10 mouse cellular contexts compared by ENCODE assay signal in the genomic region with DNA sequence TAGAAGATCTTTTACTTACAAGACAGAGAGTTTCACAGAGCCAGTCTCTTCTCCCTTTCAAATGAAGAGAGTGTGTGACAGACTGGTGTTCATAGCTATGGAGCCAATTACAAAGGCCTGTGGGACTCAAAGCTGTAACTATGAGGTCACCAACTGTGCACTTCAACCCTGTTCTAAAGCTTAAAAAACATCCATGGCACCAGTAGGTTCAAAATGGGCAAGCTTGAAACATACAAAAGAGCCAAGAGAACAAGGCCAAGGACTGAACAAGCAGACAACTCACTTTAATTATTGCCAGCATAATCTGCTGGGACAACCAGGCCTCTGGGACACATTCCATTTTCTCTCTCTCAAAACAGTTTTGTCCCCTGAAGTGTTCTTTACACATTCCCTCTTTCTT. TPM values are rescaled to one million over a fixed set of nuclear protein-coding genes. Genes with fewer than 3 reads are reported as not detected.
DNase-seq lines count a peak whose midpoint lies in the region; ATAC-seq and TF ChIP-seq lines count a peak whose summit lies in the region.
"Had no signal": no experiment of that assay in that cellular context is flagged by ENCODE, and none has a peak within 500 bp of the region (broad histone marks: within the 10 kb centered on the region; RNA-seq: fewer than 3 reads in every experiment).

No protein-coding gene starts in this region.

- no peak for DNase-seq in heart, adult 9 months (ENCODE audit: low spot score in 2 of 2)
- DNase-seq in lung, postnatal 0 days (ENCODE audit: low spot score), result no peak
- DNase-seq in lung, postnatal 4 days, result no peak
- DNase-seq in liver, embryonic 14.5 days (ENCODE audit: low read depth in 3 of 3, low spot score in 3 of 3), result no peak
- no peak for DNase-seq in embryo, embryonic 9.5 days (ENCODE audit: extremely low spot score)
- DNase-seq in left cerebral cortex, adult 11 months (ENCODE audit: low spot score), result no peak
- no peak for DNase-seq in T-cell, adult 2 months (ENCODE audit: low spot score)
- DNase-seq: cerebellum, postnatal 10 days; liver, embryonic 13.5 days had no signal

- peaks cover 47% of the 10 kb centered on the region for H3K4me1 ChIP-seq in heart, embryonic 11.5 days (ENCODE audit: control insufficient read depth, insufficient read depth, low read length)
- peaks cover 14% of the 10 kb centered on the region; the same call in 1 of the 2 replicates for H3K4me1 ChIP-seq in lung, postnatal 0 days (ENCODE audit: insufficient read depth, low read depth, low read length)
- H3K4me1 ChIP-seq in liver, embryonic 14.5 days (replicated peaks; ENCODE audit: control insufficient read depth in 2 of 2, insufficient read depth in 2 of 2, low read length in 1 of 2), result peaks cover 3 to 9% of the 10 kb centered on the region in 2 experiments

- peak overlapping the region; percentile 90 for H3K4me2 ChIP-seq in heart, embryonic 11.5 days
- H3K4me2 ChIP-seq in lung, postnatal 0 days (replicated peaks; ENCODE audit: low read depth, low read length), result no peak overlapping the region
- peak overlapping the region; percentile 4; the same call in 1 of the 2 replicates for H3K4me2 ChIP-seq in liver, embryonic 14.5 days (ENCODE audit: low read depth)

- no peaks in the 10 kb centered on the region for H3K36me3 ChIP-seq in heart, embryonic 11.5 days (ENCODE audit: control insufficient read depth, insufficient read depth, low read length)
- no peaks in the 10 kb centered on the region for H3K36me3 ChIP-seq in lung, postnatal 0 days (ENCODE audit: insufficient read depth, low read length)
- no peaks in the 10 kb centered on the region for H3K36me3 ChIP-seq in liver, embryonic 14.5 days (replicated peaks; ENCODE audit: control insufficient read depth, insufficient read depth, low read depth)
- H3K36me3 ChIP-seq: liver, embryonic 13.5 days had no signal

- TF ChIP-seq CTCF in lung, postnatal 0 days (IDR thresholded peaks at IDR 0.05), result no peak
- TF ChIP-seq CTCF in liver, embryonic 14.5 days (IDR thresholded peaks at IDR 0.05; ENCODE audit: low read depth), result no peak

- no peaks in the 10 kb centered on the region for H3K9me3 ChIP-seq in heart, embryonic 11.5 days (replicated peaks; ENCODE audit: control insufficient read depth, low read length)
- no peaks in the 10 kb centered on the region for H3K9me3 ChIP-seq in lung, postnatal 0 days (ENCODE audit: low read length)
- H3K9me3 ChIP-seq in liver, embryonic 14.5 days (ENCODE audit: control insufficient read depth, low read length), result no peaks in the 10 kb centered on the region
- H3K9me3 ChIP-seq: liver, embryonic 13.5 days had no signal

- no peak for ATAC-seq in heart, embryonic 11.5 days (replicated peaks; ENCODE audit: insufficient number of reproducible peaks, low FRiP score, low TSS enrichment)
- ATAC-seq in lung, postnatal 0 days, result no peak
- no peak for ATAC-seq in liver, embryonic 14.5 days (ENCODE audit: insufficient read depth)

- no peak overlapping the region for H3K27ac ChIP-seq in heart, embryonic 11.5 days (ENCODE audit: low read depth, low read length)
- no peak overlapping the region for H3K27ac ChIP-seq in lung, postnatal 0 days (ENCODE audit: low read length)
- no peak overlapping the region for H3K27ac ChIP-seq in liver, embryonic 14.5 days

- H3K27me3 ChIP-seq in heart, embryonic 11.5 days (ENCODE audit: control insufficient read depth, insufficient read depth, low read length), result no peaks in the 10 kb centered on the region
- no peaks in the 10 kb centered on the region for H3K27me3 ChIP-seq in lung, postnatal 0 days (replicated peaks; ENCODE audit: insufficient read depth, low read length)
- H3K27me3 ChIP-seq in liver, embryonic 14.5 days (ENCODE audit: control insufficient read depth, insufficient read depth, low read length), result no peaks in the 10 kb centered on the region
- H3K27me3 ChIP-seq: liver, embryonic 13.5 days had no signal

- TF ChIP-seq EP300 in lung, postnatal 0 days (IDR thresholded peaks at IDR 0.05), result no peak
- TF ChIP-seq EP300 in liver, embryonic 14.5 days (IDR thresholded peaks at IDR 0.05; ENCODE audit: low read depth), result no peak

- H3K9ac ChIP-seq in heart, embryonic 11.5 days (ENCODE audit: low read depth, low read length), result no peak overlapping the region; the same call in 1 of the 2 replicates
- H3K9ac ChIP-seq in lung, postnatal 0 days (replicated peaks; ENCODE audit: low read depth), result 0 out of 2 replicates have a peak overlapping the region, but pooled peaks have one; percentile 13
- no peak overlapping the region for H3K9ac ChIP-seq in liver, embryonic 14.5 days (replicated peaks)

- H3K4me3 ChIP-seq in heart, embryonic 11.5 days (ENCODE audit: low read depth, low read length), result peak overlapping the region; percentile 88; the same call in 1 of the 2 replicates
- H3K4me3 ChIP-seq in lung, postnatal 0 days (ENCODE audit: low read depth, low read length), result no peak overlapping the region
- H3K4me3 ChIP-seq in liver, embryonic 14.5 days (ENCODE audit: insufficient read depth in 1 of 2, low read depth in 2 of 2, low read length in 2 of 2), result no peak overlapping the region

RNA-seq across cellular contexts. Expression of a gene that starts 1.9 kb away (rescaled TPM):
- polyA plus RNA-seq in heart, embryonic 11.5 days (2014; fragmentation: Nextera tagmentation; extraction: Ambion mirVana), result 113 and 118 TPM in 2 replicates
- polyA plus RNA-seq in lung, postnatal 0 days (2015; fragmentation: Nextera tagmentation; extraction: Ambion mirVana), result 57.5 and 68.2 TPM in 2 replicates
- polyA plus RNA-seq in liver, embryonic 14.5 days (2012; rRNA removed), result 10.0 and 11.9 TPM in 2 replicates
- 11.3 and 13.3 TPM in 2 replicates for polyA plus RNA-seq in liver, embryonic 14.5 days (2014; fragmentation: Nextera tagmentation; extraction: Ambion mirVana)

RNA-seq across cellular contexts. Expression of a gene that starts 47.0 kb away (rescaled TPM):
- polyA plus RNA-seq in heart, embryonic 11.5 days (2014; fragmentation: Nextera tagmentation; extraction: Ambion mirVana), result 0.25 and 0.79 TPM in 2 replicates
- polyA plus RNA-seq in lung, postnatal 0 days (2015; fragmentation: Nextera tagmentation; extraction: Ambion mirVana), result 2.2 and 2.4 TPM in 2 replicates
- not detected in 2 replicates for polyA plus RNA-seq in liver, embryonic 14.5 days (2012; rRNA removed)
- not detected in 2 replicates for polyA plus RNA-seq in liver, embryonic 14.5 days (2014; fragmentation: Nextera tagmentation; extraction: Ambion mirVana)
- polyA plus RNA-seq: liver, embryonic 13.5 days had no signal
